Mouse (Mus musculus) limb, embryonic 10.5 days (tissue): ENCODE measurements around the gene Alkal2. TPM values are rescaled to one million over a fixed set of nuclear protein-coding genes. Genes with fewer than 3 reads are reported as not detected.

Experiments used
- polyA plus RNA-seq: library from polyadenylated mRNA; unstranded; fragments of >200 nt; fragmentation: Nextera tagmentation; extraction: Ambion mirVana; gene quantifications from 2 replicates; pipeline ENCODE4 v1.2.1, GENCODE M21; 2016

Alkal2 gene
- polyA plus RNA-seq, 1 experiment from 2014 or later: 0.14 TPM

Other genes with a start within 250 kb of the Alkal2 start
- gene Acp1, start 27.3 kb downstream of the Alkal2 start, polyA plus RNA-seq: 224 and 228 TPM in 2 replicates
- gene Sh3yl1, start 27.3 kb downstream of the Alkal2 start, polyA plus RNA-seq: 8.6 and 12.6 TPM in 2 replicates
- 0.13 and 0.15 TPM in 2 replicates for gene Fam110c, start 189.5 kb downstream of the Alkal2 start, polyA plus RNA-seq